Mouse (Mus musculus): ENCODE measurements around the gene Rdm1. TPM values are rescaled to one million over a fixed set of nuclear protein-coding genes. Genes with fewer than 3 reads are reported as not detected.
A peak's percentile ranks its signal among the peaks of the same experiment; 100 is the strongest.

The Rdm1 gene
- polyA plus RNA-seq, 1 experiment: 21.2 TPM

DNA sequence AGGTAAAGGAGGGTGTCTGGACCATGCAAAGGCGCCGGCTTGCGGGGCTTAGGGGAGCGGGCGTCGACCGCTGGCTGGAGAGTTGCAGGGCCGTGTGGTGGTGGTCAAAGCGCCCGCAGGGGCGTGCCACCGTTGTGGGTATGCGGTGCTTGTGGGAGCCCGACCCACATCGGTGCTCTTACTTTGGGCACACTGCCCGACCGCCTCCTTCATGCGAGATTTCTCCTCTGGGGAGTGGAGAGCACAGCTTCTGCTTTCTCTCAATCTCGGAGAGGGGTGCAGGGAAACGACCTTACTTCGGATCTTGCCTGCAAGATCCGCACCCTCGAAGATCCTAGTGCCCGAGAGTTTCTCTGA is 38.6 kb downstream of the Rdm1 start:
- Histone ChIP-seq H3K4me1 (ENCODE audit: control insufficient read depth, insufficient read depth, low read length) (no peaks in the 10 kb centered on the region), H3K27ac (ENCODE audit: insufficient read depth, low read depth, low read length) (peak overlapping the region; percentile 69), H3K4me3 (ENCODE audit: insufficient read depth, low read length) (peak overlapping the region; percentile 80)
- no peak for TF ChIP-seq CTCF (IDR thresholded peaks at IDR 0.05; ENCODE audit: low read depth, low read length)
- no peak for TF ChIP-seq POLR2A (IDR thresholded peaks at IDR 0.05; ENCODE audit: borderline replicate concordance, low read depth, low read length)

DNA sequence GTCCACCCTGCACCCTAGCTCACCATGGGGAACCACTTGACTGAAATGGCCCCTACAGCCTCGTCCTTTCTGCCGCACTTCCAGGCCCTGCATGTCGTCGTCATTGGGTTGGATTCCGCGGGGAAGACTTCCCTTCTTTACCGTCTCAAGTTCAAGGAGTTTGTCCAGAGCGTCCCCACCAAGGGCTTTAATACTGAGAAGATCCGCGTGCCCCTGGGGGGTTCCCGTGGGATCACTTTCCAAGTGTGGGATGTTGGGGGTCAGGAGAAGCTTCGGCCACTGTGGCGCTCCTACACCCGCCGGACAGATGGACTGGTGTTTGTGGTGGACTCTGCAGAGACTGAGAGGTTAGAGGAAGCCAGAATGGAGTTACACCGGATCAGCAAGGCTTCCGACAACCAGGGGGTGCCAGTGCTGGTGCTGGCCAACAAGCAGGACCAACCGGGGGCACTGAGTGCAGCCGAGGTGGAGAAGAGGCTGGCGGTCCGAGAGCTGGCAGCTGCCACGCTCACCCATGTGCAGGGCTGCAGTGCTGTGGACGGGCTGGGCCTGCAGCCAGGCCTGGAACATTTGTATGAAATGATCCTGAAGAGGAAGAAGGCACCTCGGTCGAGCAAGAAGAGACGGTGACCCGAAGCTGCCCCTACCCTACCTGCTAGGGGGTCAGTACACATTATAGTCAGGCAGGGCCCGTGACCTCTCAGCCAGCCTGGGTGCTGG is 39.8 kb downstream of the Rdm1 start:
- no peak for TF ChIP-seq POLR2A (IDR thresholded peaks at IDR 0.05; ENCODE audit: borderline replicate concordance, low read depth, low read length)
- TF ChIP-seq CTCF (IDR thresholded peaks at IDR 0.05; ENCODE audit: low read depth, low read length): no peak
- H3K4me3 ChIP-seq (ENCODE audit: insufficient read depth, low read length): no peak overlapping the region
- H3K4me1 ChIP-seq (ENCODE audit: control insufficient read depth, insufficient read depth, low read length): no peaks in the 10 kb centered on the region
- no peak overlapping the region for H3K27ac ChIP-seq (ENCODE audit: insufficient read depth, low read depth, low read length)

DNA sequence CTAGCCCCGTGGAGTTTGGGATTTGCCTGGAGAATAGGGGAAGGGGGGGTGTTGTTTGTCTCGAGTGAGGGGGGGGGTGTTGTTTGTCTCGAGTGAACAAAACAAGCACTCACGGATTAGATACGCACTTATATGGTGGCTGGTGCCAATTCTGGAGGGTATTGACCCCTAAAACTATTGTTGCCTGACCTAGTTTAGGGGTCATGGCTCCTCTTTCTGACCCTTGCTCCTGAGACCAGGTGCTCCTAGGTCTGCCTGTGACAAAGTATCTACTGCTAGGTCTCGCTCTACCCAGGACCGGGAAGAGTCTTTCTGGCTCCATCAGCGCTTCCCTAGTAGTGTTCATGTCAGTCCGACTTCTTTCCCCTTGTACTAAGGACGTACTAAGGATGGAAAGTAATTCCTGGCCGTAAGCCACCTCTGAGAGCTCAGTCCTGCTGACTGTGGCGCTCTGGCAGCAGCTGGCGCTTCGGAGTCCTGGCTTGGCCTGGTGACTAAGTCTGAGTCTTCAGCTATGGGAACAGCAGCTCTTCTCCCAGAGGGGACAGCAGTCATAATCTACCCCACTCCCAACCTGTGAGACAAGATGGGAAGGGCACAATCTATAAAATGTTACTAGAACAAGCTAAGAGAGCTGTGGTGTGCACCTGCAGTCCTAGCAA is 41.0 kb downstream of the Rdm1 start:
- TF ChIP-seq CTCF (IDR thresholded peaks at IDR 0.05; ENCODE audit: low read depth, low read length) (no peak), POLR2A (IDR thresholded peaks at IDR 0.05; ENCODE audit: borderline replicate concordance, low read depth, low read length) (no peak)
- Histone ChIP-seq H3K4me3 (ENCODE audit: insufficient read depth, low read length) (no peak overlapping the region), H3K27ac (ENCODE audit: insufficient read depth, low read depth, low read length) (no peak overlapping the region), H3K4me1 (ENCODE audit: control insufficient read depth, insufficient read depth, low read length) (no peaks in the 10 kb centered on the region)

DNA sequence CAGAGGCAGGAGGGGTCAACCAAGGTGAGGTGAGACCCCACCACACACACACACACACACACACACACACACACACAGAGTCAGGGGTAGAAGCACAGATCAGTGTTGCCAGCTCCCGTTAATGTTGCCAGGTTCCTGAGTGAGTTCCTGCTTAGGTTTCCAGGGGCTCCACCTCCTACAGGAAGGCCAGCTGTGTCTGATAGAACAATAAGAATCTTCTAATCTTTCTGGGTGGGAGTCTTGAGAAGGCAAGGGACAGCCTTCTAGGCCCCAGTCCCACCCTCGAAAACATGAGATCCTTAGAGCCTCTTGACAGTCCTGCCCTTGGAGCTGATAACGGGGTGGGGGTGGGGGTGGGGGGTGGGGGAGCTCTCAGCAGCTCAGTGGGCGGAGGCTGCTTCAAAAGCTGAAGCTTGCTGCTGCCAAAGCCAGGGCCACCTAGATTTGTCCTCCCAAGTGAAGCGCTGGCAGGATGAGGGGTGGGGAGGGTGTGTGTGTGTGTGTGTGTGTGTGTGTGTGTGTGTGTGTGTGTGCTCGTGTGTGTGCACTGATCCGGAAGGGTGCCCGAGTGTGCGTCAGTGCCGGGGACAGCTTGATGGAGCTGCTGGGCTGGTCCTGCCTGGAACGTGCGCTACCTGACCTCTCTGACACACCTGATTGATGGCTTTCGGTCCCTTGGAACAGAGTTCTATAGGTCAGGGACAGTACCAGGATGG is 41.7 kb downstream of the Rdm1 start:
- H3K4me3 ChIP-seq (ENCODE audit: insufficient read depth, low read length): no peak overlapping the region
- H3K4me1 ChIP-seq (ENCODE audit: control insufficient read depth, insufficient read depth, low read length): no peaks in the 10 kb centered on the region
- no peak overlapping the region for H3K27ac ChIP-seq (ENCODE audit: insufficient read depth, low read depth, low read length)
- TF ChIP-seq CTCF (IDR thresholded peaks at IDR 0.05; ENCODE audit: low read depth, low read length) (no peak), POLR2A (IDR thresholded peaks at IDR 0.05; ENCODE audit: borderline replicate concordance, low read depth, low read length) (no peak)

DNA sequence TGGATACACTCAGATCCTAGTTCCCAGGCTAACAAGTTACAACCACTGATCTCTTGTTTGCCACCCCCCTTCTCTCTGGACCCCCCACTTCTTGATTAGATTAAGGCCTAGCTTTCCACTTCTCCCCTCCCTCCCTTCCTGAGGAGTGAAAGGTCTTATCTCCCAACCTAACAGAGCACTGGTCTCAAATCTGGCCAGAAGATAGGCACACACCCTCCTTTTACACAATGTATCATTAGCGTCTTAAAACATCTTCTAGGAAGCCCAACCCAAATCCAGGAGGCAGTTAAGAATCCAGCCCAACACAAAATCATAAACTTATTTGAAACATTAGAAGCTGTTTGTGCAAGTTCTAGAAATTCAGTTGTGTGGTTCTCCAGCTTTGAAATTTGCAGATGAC is 43.3 kb downstream of the Rdm1 start:
- no peak overlapping the region for H3K27ac ChIP-seq (ENCODE audit: insufficient read depth, low read depth, low read length)
- no peaks in the 10 kb centered on the region for H3K4me1 ChIP-seq (ENCODE audit: control insufficient read depth, insufficient read depth, low read length)
- no peak overlapping the region for H3K4me3 ChIP-seq (ENCODE audit: insufficient read depth, low read length)
- TF ChIP-seq POLR2A (IDR thresholded peaks at IDR 0.05; ENCODE audit: borderline replicate concordance, low read depth, low read length): no peak

DNA sequence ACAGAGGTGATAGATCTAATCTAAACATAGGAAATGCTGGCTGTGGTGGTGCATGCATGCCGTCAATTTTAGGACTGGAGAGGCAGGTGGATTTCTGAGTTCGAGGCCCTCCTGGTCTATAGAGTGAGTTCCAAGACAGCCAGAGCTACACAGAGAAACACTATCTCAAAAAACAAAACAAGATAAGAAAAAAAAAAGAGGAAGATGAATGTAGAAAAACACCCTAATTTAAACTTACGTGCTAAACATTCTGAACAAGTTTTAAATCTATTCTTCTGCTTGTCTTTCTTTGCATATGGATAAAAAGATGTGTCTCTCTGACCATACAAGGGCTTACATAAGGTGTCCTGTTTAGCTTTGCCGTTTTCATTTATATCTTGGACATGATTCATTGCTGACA is 44.3 kb downstream of the Rdm1 start:
- Histone ChIP-seq H3K4me1 (ENCODE audit: control insufficient read depth, insufficient read depth, low read length) (no peaks in the 10 kb centered on the region), H3K4me3 (ENCODE audit: insufficient read depth, low read length) (no peak overlapping the region), H3K27ac (ENCODE audit: insufficient read depth, low read depth, low read length) (no peak overlapping the region)
- TF ChIP-seq POLR2A (IDR thresholded peaks at IDR 0.05; ENCODE audit: borderline replicate concordance, low read depth, low read length): no peak
- no peak for TF ChIP-seq CTCF (IDR thresholded peaks at IDR 0.05; ENCODE audit: low read depth, low read length)

DNA sequence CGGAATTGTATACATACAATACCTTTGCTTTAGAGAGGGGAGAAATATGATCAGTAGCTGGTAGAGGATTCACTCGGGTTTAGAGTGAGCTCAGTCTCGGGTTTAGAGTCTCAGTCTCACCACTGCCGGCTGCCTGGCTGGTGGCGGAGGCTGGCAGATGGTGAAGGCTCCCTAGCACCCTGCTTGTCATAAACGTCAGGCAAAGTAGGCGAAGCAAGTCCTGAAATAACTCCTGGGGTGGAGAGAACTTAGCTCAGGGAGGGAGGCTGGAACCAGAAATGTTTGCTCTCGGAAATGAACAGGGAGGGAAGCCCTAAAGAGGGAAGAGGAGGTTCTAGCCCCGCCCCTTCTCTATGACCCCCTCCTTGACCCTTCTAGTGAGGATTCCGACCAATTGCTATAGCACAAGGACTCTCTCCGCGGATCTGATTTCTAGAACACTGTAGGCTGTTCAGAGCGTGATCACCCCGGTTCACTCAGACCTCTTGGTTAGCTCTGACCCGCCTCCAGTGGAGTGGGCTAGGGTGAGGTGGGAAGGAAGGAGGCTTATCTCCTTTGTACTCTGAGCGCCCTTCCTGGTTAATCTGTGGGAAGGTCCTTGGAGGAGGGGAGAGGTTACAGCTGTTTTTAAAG is 46.1 kb downstream of the Rdm1 start:
- no peak overlapping the region for H3K27ac ChIP-seq (ENCODE audit: insufficient read depth, low read depth, low read length)
- TF ChIP-seq POLR2A (IDR thresholded peaks at IDR 0.05; ENCODE audit: borderline replicate concordance, low read depth, low read length): no peak
- TF ChIP-seq CTCF (IDR thresholded peaks at IDR 0.05; ENCODE audit: low read depth, low read length): no peak
- H3K4me1 ChIP-seq (ENCODE audit: control insufficient read depth, insufficient read depth, low read length): no peaks in the 10 kb centered on the region
- H3K4me3 ChIP-seq (ENCODE audit: insufficient read depth, low read length): no peak overlapping the region

DNA sequence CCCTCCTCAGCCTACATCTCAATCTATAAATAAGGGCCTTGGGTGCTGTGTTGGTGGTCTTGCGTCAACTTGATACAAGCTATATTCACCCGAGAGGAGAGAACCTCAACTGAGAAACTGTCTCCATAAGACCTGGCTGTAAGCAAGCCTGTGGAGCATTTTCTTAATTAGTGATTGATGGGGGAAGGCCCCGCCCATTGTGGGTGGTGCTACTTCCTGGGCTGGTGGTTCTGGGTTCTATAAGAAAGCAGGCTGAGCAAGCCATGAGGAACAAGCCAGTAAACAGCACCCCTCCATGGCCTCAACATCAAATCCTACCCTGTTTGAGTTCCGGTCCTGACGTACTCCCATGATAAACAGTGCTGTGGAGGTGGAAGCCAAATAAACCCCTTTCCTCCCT is 47.1 kb downstream of the Rdm1 start:
- no peak for TF ChIP-seq CTCF (IDR thresholded peaks at IDR 0.05; ENCODE audit: low read depth, low read length)
- no peak for TF ChIP-seq POLR2A (IDR thresholded peaks at IDR 0.05; ENCODE audit: borderline replicate concordance, low read depth, low read length)
- H3K4me1 ChIP-seq (ENCODE audit: control insufficient read depth, insufficient read depth, low read length): no peaks in the 10 kb centered on the region
- no peak overlapping the region for H3K27ac ChIP-seq (ENCODE audit: insufficient read depth, low read depth, low read length)
- H3K4me3 ChIP-seq (ENCODE audit: insufficient read depth, low read length): no peak overlapping the region

DNA sequence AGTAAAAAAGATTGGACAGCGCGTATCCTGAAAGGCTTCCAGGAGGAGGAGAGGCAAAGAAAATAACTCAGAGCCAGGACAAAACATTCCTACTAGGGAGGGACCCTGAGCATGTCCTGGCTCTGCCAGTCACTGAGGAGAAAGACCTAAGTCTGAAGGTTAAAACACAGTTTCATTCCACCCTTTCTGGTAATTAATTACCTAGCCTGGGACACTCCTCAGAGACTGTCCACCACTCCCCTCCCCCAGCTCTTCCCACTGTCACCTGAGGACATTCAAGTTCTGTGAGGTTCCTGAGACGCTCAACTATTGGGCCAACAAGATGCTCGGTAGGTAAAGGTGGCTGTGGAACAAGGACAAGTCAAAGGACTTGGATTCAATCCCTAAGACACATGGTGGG is 48.4 kb downstream of the Rdm1 start:
- Histone ChIP-seq H3K4me3 (ENCODE audit: insufficient read depth, low read length) (no peak overlapping the region), H3K4me1 (ENCODE audit: control insufficient read depth, insufficient read depth, low read length) (no peaks in the 10 kb centered on the region), H3K27ac (ENCODE audit: insufficient read depth, low read depth, low read length) (no peak overlapping the region)
- TF ChIP-seq CTCF (IDR thresholded peaks at IDR 0.05; ENCODE audit: low read depth, low read length) (no peak), POLR2A (IDR thresholded peaks at IDR 0.05; ENCODE audit: borderline replicate concordance, low read depth, low read length) (no peak)

DNA sequence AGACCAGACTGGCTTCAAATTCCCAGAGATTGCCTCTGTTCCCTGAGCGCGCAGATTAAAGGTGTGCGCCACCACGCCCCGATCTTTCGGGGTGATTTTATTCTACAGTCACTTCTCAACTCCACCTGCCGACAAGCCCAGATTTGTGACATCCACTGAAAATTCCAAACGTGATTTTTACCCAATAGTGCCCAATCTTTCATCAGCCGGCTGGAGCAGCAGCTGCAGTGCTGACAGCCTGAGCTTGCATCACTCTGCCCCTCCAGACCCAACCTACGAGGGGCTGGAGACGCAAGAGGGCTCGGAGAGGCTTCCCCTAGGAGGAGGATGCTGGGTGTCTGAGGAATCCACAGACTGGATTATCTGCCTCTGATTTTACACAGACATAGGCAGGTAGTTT is 50.7 kb downstream of the Rdm1 start:
- H3K4me3 ChIP-seq (ENCODE audit: insufficient read depth, low read length): no peak overlapping the region
- no peak overlapping the region for H3K27ac ChIP-seq (ENCODE audit: insufficient read depth, low read depth, low read length)
- no peaks in the 10 kb centered on the region for H3K4me1 ChIP-seq (ENCODE audit: control insufficient read depth, insufficient read depth, low read length)
- no peak for TF ChIP-seq POLR2A (IDR thresholded peaks at IDR 0.05; ENCODE audit: borderline replicate concordance, low read depth, low read length)
- no peak for TF ChIP-seq CTCF (IDR thresholded peaks at IDR 0.05; ENCODE audit: low read depth, low read length)

Measured in bone marrow macrophage, adult 2 months (primary cell).